Mouse (Mus musculus) hindbrain, embryonic 14.5 days (tissue): ENCODE results near the gene Foxj2. TPM values are rescaled to one million over a fixed set of nuclear protein-coding genes. Genes with fewer than 3 reads are reported as not detected.

Source experiments
- ATAC-seq: fragments of 200-750 bp; cut with Nextera tagmentation; 2 replicates; pipeline ENCODE4 v1.8.0; 2017; ENCODE audit warnings: moderate number of reproducible peaks, mild to moderate bottlenecking, moderate TSS enrichment, moderate library complexity; ENCODE audit not compliant: low FRiP score
- DNase-seq: peaks from one replicate; pipeline ENCODE4 v3.0.0-alpha.2; 2015; ENCODE audit warnings: low spot score
- H3K27ac ChIP-seq: fragments of 300-500 bp; sonication (generic); 2 replicates; pipeline ENCODE4 v1.5.1; 2014; ENCODE audit warnings: mild to moderate bottlenecking, moderate library complexity
- H3K27me3 ChIP-seq: fragments of 300-500 bp; sonication (generic); 2 replicates; pipeline ENCODE4 v1.6.1; 2014; ENCODE audit warnings: mild to moderate bottlenecking, low read length, mixed read lengths; ENCODE audit not compliant: control insufficient read depth, insufficient read depth
- H3K36me3 ChIP-seq: fragments of 300-500 bp; sonication (generic); replicated peaks from 2 replicates; pipeline ENCODE4 v1.6.1; 2014; ENCODE audit not compliant: control insufficient read depth, insufficient read depth
- H3K4me1 ChIP-seq: fragments of 300-500 bp; sonication (generic); replicated peaks from 2 replicates; pipeline ENCODE4 v1.6.1; 2014; ENCODE audit warnings: antibody characterized with exemption, low read length, mixed read lengths; ENCODE audit not compliant: control insufficient read depth, insufficient read depth
- H3K4me2 ChIP-seq: fragments of 300-500 bp; sonication (generic); replicated peaks from 2 replicates; pipeline ENCODE4 v1.6.1; 2014; ENCODE audit warnings: mild to moderate bottlenecking, moderate library complexity
- H3K4me3 ChIP-seq: fragments of 300-500 bp; sonication (generic); replicated peaks from 2 replicates; pipeline ENCODE4 v1.5.1; 2014; ENCODE audit warnings: mild to moderate bottlenecking, low read length
- H3K9ac ChIP-seq: fragments of 300-500 bp; sonication (generic); 2 replicates; pipeline ENCODE4 v1.6.1; 2014
- H3K9me3 ChIP-seq: fragments of 300-500 bp; sonication (generic); 2 replicates; pipeline ENCODE4 v1.6.1; 2016; ENCODE audit warnings: low read length; ENCODE audit not compliant: control insufficient read depth
- WGBS: fragments of 180-500 bp; shearing (Covaris S2); extraction: QIAGEN DNeasy Blood & Tissue Kit; methylation state at CpG from one replicate; pipeline ENCODE4 v1.1.7; 2014; 5-methylcytosine and 5-hydroxymethylcytosine counted together
- polyA plus RNA-seq: library from polyadenylated mRNA; unstranded; fragments of >200 nt; fragmentation: Nextera tagmentation; extraction: Ambion mirVana; gene quantifications from 2 replicates; pipeline ENCODE4 v1.2.1, GENCODE M21; 2014

Gene Foxj2
- polyA plus RNA-seq, 1 experiment from 2014 or later, result 9.5 TPM

DNA sequence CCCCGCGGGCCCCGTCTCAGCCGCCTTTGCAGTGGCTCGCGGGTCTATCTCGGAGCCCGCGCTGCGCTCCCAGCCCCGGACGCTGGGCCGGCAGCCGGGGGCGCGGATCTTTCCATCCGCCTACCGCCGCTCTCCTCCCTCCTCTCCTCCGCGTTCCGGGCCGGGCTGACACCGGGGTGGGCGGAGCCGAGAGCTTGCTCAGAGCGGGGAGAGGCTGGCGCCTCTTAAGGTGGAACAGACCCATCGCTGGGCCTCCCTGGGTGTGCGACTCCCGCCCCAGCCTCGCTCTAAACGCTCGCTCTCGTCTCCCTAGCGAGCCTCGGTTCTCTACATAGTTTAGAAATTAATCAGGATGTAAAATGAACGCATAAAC is 8.4 kb upstream of the Foxj2 start:
- peak overlapping the region; percentile 49 for H3K4me3 ChIP-seq
- H3K4me1 ChIP-seq, result peaks cover 12% of the 10 kb centered on the region
- H3K27ac ChIP-seq, result peak overlapping the region; percentile 90
- no peaks in the 10 kb centered on the region for H3K9me3 ChIP-seq
- H3K9ac ChIP-seq, result peak overlapping the region; percentile 55
- H3K4me2 ChIP-seq, result peak overlapping the region; percentile 60
- WGBS, result under 1% methylated on average over 37 of the region's 38 CpGs
- no peaks in the 10 kb centered on the region for H3K36me3 ChIP-seq
- H3K27me3 ChIP-seq, result no peaks in the 10 kb centered on the region
- ATAC-seq, result peak; percentile 92
- peak; percentile 82 for DNase-seq

GRCm38 (mm10) chr6:122811771-122812600 is 7.7 kb upstream of the Foxj2 start:
- Histone ChIP-seq H3K9ac (peak overlapping the region; percentile 55), H3K36me3 (no peaks in the 10 kb centered on the region), H3K9me3 (no peaks in the 10 kb centered on the region), H3K4me2 (peak overlapping the region; percentile 60), H3K27me3 (no peaks in the 10 kb centered on the region), H3K4me3 (peak overlapping the region; percentile 49), H3K4me1 (peaks cover 12% of the 10 kb centered on the region), H3K27ac (peak overlapping the region; percentile 90)
- WGBS, result 29% methylated on average over 16 of the region's 16 CpGs
- ATAC-seq (no peak), DNase-seq (peak; percentile 54)

DNA sequence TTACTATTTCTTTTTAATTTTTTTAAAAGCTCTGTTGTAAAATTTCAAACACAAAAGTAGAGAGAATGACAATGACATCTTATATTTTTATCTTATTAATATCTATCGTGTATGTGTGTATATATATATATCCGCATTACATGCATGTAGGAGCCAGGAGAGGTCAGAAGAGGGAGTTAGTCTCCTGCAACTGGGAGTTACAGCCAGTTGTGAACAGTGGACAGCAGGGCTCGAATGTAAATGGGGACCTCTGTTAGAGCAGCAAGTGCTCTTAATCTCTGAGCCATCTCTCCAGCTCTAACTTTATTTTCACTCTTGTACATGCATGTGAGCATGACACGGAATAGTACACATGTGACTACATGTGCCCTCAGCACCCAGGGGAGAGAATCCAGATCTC is 7.0 kb upstream of the Foxj2 start:
- Histone ChIP-seq H3K27ac (no peak overlapping the region), H3K9ac (no peak overlapping the region), H3K4me3 (no peak overlapping the region), H3K4me2 (no peak overlapping the region), H3K36me3 (no peaks in the 10 kb centered on the region), H3K4me1 (peaks cover 12% of the 10 kb centered on the region), H3K27me3 (no peaks in the 10 kb centered on the region), H3K9me3 (no peaks in the 10 kb centered on the region)
- no peak for DNase-seq
- no peak for ATAC-seq
- 94% methylated on average over 4 of the region's 4 CpGs for WGBS

DNA sequence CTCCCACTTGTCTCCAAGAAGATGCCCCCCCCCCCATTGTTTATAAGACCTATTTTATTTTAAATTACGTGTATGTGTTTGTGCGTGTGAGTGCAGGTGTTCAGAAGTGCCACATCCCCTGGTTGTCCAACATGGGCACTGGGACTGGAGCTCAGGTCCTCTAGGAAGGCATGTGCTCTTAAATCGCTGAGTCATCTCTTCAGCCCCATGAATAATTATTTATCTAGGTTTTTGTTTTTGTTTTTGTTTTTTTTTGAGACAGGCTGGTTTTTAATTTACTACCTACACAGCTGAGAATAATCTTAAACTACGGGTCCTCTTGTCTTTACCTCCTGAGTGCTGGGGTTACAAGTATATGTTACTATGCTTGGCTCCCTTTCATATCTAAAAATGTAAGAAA is 6.1 kb upstream of the Foxj2 start:
- Histone ChIP-seq H3K9ac (no peak overlapping the region), H3K27ac (no peak overlapping the region), H3K4me1 (peaks cover 12% of the 10 kb centered on the region), H3K4me3 (no peak overlapping the region), H3K36me3 (no peaks in the 10 kb centered on the region), H3K9me3 (no peaks in the 10 kb centered on the region), H3K4me2 (no peak overlapping the region), H3K27me3 (no peaks in the 10 kb centered on the region)
- ATAC-seq, result no peak
- WGBS, result 93% methylated on average over 4 of the region's 4 CpGs
- no peak for DNase-seq

GRCm38 (mm10) chr6:122820071-122820798 is 521 bp downstream of the Foxj2 start:
- H3K9ac ChIP-seq, result peak overlapping the region; percentile 81
- no peak for DNase-seq
- H3K4me3 ChIP-seq, result peak overlapping the region; percentile 85
- peak; percentile 71 for ATAC-seq
- WGBS, result under 1% methylated on average over 38 of the region's 38 CpGs
- H3K4me2 ChIP-seq, result peak overlapping the region; percentile 90
- H3K27ac ChIP-seq, result peak overlapping the region; percentile 44; the same call in 1 of the 2 replicates
- no peaks in the 10 kb centered on the region for H3K27me3 ChIP-seq
- H3K36me3 ChIP-seq, result no peaks in the 10 kb centered on the region
- H3K9me3 ChIP-seq, result no peaks in the 10 kb centered on the region
- H3K4me1 ChIP-seq, result peaks cover 25% of the 10 kb centered on the region

DNA sequence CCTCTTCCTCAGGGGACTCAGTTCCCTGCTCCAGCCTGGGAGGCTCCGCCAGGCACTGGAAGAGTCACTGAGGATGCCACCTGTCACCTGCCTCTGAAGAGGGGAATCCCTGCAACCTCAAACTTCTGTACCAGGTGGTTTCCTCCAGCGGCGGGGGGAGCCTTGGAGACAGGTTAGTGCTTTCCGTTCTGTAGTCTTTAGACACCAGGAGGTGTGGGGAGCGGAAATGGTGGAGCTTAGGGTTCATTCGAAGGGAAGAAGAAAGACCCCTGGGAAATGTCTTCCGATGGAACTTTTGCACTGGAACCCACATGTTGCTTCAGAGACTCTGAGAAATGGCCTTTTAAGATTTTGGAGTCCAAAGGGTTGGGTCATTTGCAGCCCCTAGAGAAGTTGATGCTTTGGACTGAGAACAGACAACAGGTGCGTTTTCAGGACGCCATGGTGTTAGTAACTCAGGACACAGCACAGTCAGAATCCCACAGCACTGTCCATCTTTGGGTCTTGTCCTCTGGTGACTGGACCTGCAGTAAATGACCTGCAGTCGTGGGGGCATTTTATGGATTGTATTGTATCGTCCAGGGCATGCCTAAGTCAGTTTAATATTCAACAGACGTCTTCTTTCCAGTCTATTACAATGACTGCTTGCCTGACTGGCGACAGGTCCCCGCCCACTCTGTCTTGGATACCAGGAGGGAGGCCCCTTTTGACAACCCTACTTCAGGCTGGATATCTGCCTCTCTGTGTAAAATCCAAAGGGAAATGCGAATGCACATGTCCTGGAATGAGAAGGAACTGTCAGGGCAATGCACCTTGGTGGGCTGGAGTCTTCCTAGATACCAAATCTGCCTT is 1.3 kb downstream of the Foxj2 start:
- H3K9ac ChIP-seq, result peak overlapping the region; percentile 81
- H3K4me2 ChIP-seq, result peak overlapping the region; percentile 90
- no peaks in the 10 kb centered on the region for H3K27me3 ChIP-seq
- H3K9me3 ChIP-seq, result no peaks in the 10 kb centered on the region
- WGBS, result 13% methylated on average over 15 of the region's 15 CpGs
- H3K36me3 ChIP-seq, result no peaks in the 10 kb centered on the region
- no peak overlapping the region for H3K27ac ChIP-seq
- no peak; the same call in 1 of the 2 replicates for ATAC-seq
- DNase-seq, result no peak
- peaks cover 33% of the 10 kb centered on the region for H3K4me1 ChIP-seq
- peak overlapping the region; percentile 85 for H3K4me3 ChIP-seq

GRCm38 (mm10) chr6:122821822-122822221 is 2.1 kb downstream of the Foxj2 start:
- H3K9ac ChIP-seq, result peak overlapping the region; percentile 81; the same call in 1 of the 2 replicates
- WGBS, result 84% methylated on average over 9 of the region's 9 CpGs
- H3K9me3 ChIP-seq, result no peaks in the 10 kb centered on the region
- peak overlapping the region; percentile 90 for H3K4me2 ChIP-seq
- peak; percentile 18 for DNase-seq
- no peak for ATAC-seq
- H3K36me3 ChIP-seq, result no peaks in the 10 kb centered on the region
- H3K4me3 ChIP-seq, result peak overlapping the region; percentile 85; the same call in 1 of the 2 replicates
- H3K4me1 ChIP-seq, result peaks cover 41% of the 10 kb centered on the region
- no peak overlapping the region for H3K27ac ChIP-seq
- no peaks in the 10 kb centered on the region for H3K27me3 ChIP-seq

- 69% methylated on average over 10 of the region's 10 CpGs for WGBS
- peaks cover 41% of the 10 kb centered on the region for H3K4me1 ChIP-seq
- ATAC-seq, result no peak
- H3K27ac ChIP-seq, result no peak overlapping the region
- peaks cover 4% of the 10 kb centered on the region for H3K36me3 ChIP-seq
- no peaks in the 10 kb centered on the region for H3K9me3 ChIP-seq
- DNase-seq, result no peak
- H3K4me2 ChIP-seq, result no peak overlapping the region
- no peaks in the 10 kb centered on the region for H3K27me3 ChIP-seq
- no peak overlapping the region for H3K4me3 ChIP-seq
- H3K9ac ChIP-seq, result no peak overlapping the region
These were observed 4.4 kb downstream of the Foxj2 start for GRCm38 (mm10) chr6:122824086-122824485.

GRCm38 (mm10) chr6:122825166-122825565 is 5.5 kb downstream of the Foxj2 start:
- no peak overlapping the region for H3K4me3 ChIP-seq
- no peak overlapping the region for H3K27ac ChIP-seq
- H3K9me3 ChIP-seq, result no peaks in the 10 kb centered on the region
- ATAC-seq, result no peak
- no peak overlapping the region for H3K9ac ChIP-seq
- peak overlapping the region; percentile 70; the same call in 1 of the 2 replicates for H3K4me2 ChIP-seq
- peaks cover 41% of the 10 kb centered on the region for H3K4me1 ChIP-seq
- H3K27me3 ChIP-seq, result no peaks in the 10 kb centered on the region
- no peak for DNase-seq
- 88% methylated on average over 9 of the region's 9 CpGs for WGBS
- H3K36me3 ChIP-seq, result peaks cover 15% of the 10 kb centered on the region
